Mouse (Mus musculus) left cerebral cortex, postnatal 4 days (tissue): ENCODE data around the gene Dgki. TPM values are rescaled to one million over a fixed set of nuclear protein-coding genes. Genes with fewer than 3 reads are reported as not detected.

ENCODE experiments used
- DNase-seq: peaks from one replicate; pipeline ENCODE4 v3.0.0-alpha.2; 2022
- intact Hi-C: fragments of 180-260 bp; cut with DNase I; formaldehyde crosslinking; loops from one replicate; pipeline ENCODE4 v1.15.1; 2025
- total RNA-seq, 2 experiments: library from RNA; stranded (reverse); gene quantifications; 2 replicates each; pipeline ENCODE4 v1.2.3; 2021

The Dgki gene
- total RNA-seq, 2 experiments from 2014 or later = 49.4 to 53.8 TPM

GRCm38 (mm10) chr6:37242769-37243121 is 57.2 kb downstream of the Dgki start:
- no peak for DNase-seq
- intact Hi-C loops = no loop called here

GRCm38 (mm10) chr6:37242100-37242768 is 57.8 kb downstream of the Dgki start:
- intact Hi-C loops = no loop called here
- no peak for DNase-seq

- intact Hi-C loops = no loop called here
- DNase-seq = no peak
Observed at GRCm38 (mm10) chr6:37241434-37241833, 58.5 kb downstream of the Dgki start.

DNA sequence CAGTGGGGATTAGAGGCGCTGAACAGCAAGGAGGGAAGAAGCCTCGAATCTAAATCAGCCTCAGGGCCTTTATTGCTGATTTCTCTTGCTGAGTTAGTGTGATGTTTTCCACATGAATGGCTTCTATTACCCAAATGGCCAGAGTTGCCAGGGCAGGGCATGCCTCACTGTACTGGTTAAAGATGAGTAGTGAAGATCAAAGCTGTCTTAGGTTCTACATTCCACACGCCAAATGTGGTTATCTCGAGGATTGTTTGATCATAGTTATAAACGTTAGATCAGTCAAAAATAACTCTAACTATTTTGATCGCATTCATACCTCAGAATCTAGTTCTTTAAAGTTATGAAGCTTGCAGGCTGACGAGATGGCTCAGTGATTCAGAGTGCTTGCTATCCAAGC is 59.8 kb downstream of the Dgki start:
- no peak for DNase-seq
- intact Hi-C loops = no loop called here

DNA sequence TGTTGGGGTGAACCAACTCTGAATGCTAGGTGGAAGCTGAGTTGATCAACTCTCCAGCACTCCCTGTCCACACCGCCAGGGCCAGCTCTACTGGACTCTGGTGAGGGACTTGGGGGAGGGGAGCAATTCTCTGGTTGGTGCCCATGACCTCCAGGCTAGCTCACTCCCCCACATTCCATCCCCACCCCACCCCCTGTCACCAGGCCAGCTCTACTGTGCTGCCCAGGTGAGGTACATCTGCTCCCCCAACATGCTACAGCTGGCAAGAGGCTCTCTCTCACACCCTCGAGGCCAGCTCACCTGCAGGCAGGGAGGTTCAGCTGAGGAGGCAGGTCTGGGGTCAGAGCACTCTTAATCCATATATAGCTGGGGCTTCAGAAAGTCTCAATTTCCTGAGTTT is 63.1 kb downstream of the Dgki start:
- intact Hi-C loops = no loop called here
- no peak for DNase-seq

- no peak for DNase-seq
- intact Hi-C loops = no loop called here
Observed at GRCm38 (mm10) chr6:37231148-37231547, 68.8 kb downstream of the Dgki start.

DNA sequence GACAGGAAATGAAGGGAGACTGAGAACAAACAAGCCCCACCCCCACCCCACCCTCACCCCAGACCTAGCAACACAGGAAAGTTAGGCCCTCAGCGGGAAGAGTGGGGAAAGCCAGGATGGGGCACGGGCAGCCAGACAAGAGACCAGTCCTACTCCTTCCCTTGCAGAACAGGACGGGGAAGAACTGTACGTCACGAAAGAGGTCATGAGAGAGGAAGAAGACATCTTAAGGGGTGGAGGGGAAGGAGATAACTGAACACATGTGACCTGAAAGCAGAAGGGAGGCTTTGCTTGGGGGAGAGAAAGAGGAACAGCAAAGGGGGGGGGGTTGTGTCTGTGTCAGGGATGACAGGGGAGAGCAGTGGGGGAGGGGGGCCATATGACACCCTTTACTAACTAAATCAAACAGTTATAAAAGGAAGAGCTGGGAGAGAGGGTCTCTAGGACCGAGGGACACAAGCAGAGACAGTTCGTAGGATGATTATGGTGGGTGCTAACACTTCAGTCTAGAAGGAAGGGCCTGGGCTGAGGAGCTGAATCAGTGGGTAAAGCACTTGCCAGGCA is 77.0 kb downstream of the Dgki start:
- intact Hi-C loops = no loop called here
- DNase-seq = no peak

- intact Hi-C loops = no loop called here
- DNase-seq = no peak
Observed at GRCm38 (mm10) chr6:37222016-37222415, 78.0 kb downstream of the Dgki start.

- no peak for DNase-seq
- intact Hi-C loops = no loop called here
Observed at GRCm38 (mm10) chr6:37219110-37219509, 80.9 kb downstream of the Dgki start.

DNA sequence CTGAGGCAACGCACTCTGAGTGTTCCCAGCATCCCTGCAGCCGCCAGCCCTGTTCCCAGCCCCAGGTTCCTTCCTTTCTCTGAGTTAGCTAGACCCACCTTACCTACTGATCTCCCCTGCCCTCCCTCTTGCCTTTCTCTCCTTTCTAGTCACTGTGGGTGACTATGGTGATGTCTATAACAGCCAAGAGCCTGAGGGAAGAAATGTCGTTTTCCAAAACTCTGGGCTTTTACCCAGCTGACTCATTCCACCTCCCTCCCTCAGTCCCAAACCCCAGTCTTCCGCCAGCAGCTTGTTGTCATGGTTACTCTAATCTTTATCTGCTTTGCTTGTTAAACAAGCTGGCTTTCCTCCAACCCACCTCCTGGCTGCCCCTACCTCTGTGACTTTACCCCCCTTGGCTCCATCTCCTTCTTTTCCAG is 83.6 kb downstream of the Dgki start:
- intact Hi-C loops = no loop called here
- peak; percentile 43 for DNase-seq

- intact Hi-C loops = loop anchor here (2.0 kb wide), 1 partner anchor 63 kb away; no protein-coding TSS in a partner anchor
- DNase-seq = no peak
Observed at GRCm38 (mm10) chr6:37215655-37216054, 84.3 kb downstream of the Dgki start.

GRCm38 (mm10) chr6:37212930-37213329 is 87.1 kb downstream of the Dgki start:
- intact Hi-C loops = no loop called here
- DNase-seq = no peak

DNA sequence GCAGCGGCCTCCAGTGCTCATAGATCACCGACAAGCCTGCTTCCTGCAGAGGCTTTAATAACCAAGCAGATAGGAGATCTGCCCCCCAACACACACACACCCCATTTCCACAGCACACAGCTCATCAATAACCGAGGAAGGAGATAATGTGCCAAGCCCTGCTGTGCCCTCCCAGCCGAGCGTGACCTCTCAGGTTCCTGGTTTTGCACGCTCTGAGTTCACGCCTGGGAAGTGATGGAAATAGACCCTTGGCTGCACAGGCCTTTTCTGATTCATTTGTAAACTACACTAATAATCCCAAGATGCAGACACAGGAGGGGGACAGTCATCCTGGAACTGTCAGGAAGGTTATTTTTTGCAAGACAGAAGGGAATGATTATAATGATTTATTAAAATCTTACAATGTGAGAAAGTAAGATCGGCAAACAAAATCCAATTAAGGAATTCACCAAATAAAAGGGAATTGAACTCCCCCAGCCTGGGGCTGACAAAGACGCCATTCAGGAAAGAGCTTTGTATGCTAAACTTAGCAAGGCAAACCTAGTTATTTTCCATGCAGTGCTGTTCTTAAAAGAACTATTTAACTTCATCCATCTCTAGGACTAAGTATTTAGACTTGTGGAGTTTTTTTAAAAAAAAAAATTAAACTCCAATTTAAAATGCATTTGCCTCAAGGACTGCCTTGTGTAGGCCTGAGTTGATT is 88.3 kb downstream of the Dgki start:
- intact Hi-C loops = no loop called here
- DNase-seq = peak; percentile 21

- DNase-seq = peak; percentile 91
- intact Hi-C loops = no loop called here
Observed at GRCm38 (mm10) chr6:37202901-37203300, 97.1 kb downstream of the Dgki start.

GRCm38 (mm10) chr6:37200840-37201239 is 99.1 kb downstream of the Dgki start:
- intact Hi-C loops = no loop called here
- DNase-seq = no peak

- intact Hi-C loops = no loop called here
- DNase-seq = no peak
Observed at GRCm38 (mm10) chr6:37199502-37199901, 100.5 kb downstream of the Dgki start.

DNA sequence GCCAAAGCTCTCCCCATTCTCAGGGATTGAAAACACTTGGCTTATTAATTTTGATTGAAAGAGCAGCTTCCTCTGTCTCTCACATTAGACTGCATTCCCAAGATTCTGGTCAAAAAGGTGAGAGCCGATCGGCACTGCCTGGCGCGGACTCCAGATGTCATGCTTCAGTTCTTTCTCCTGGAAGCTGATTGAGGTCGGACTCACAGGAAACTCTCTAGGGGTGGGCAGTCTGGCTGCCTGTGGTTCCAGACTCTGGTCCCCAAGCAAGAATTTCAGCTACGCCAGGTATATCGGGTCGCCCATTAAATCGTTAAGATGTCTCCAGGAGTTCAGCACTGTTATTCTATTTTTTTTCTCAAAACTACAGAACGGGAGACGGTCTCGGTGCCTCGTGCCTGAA is 102.2 kb downstream of the Dgki start:
- intact Hi-C loops = no loop called here
- DNase-seq = no peak

DNA sequence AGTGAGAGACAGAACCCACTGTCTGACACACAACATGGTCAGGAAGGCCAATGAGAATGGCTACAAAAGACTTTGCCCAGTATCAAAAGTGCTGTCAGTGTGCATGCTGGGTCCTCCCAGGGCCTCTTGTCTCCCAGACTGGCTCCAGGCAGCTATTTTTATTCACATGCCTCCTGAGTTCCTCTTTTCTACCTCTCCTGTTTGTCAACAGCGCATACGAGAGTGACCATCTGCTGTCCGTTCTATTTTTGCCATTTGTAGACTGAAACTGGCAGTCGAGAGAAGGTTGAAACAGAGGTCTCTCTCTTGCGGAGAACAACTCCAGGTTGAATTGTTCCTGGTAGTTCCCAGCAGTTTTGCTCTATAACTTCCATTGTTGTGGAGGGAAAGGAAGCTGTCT is 103.1 kb downstream of the Dgki start:
- DNase-seq = no peak
- intact Hi-C loops = no loop called here

- intact Hi-C loops = no loop called here
- no peak for DNase-seq
Observed at GRCm38 (mm10) chr6:37195766-37196165, 104.2 kb downstream of the Dgki start.

- intact Hi-C loops = no loop called here
Observed at GRCm38 (mm10) chr6:37181961-37182360, 118.0 kb downstream of the Dgki start.

GRCm38 (mm10) chr6:37171149-37171832 is 128.7 kb downstream of the Dgki start:
- no peak for DNase-seq
- intact Hi-C loops = no loop called here

More at GRCm38 (mm10) chr6:37181961-37182360, 118.0 kb downstream of the Dgki start:
- no peak for DNase-seq

DNA sequence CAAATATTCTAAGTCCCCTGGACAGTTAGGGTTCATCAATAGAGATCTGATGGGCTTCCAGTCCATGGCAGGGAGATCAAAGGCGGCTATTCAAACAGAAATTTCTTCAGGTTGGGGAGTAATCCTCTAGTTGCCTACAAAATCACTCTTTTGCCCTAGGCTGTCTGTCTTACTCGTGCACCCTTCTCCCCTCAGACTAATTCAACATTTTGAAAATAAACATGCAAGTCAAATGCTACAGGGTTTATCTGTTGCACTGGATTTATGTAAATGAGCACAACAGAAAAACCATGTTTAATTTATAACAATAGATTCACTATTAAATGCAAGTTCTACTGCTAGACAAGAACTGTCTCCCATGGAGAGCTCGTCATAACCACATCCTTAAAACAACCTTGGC is 141.1 kb downstream of the Dgki start:
- intact Hi-C loops = no loop called here
- DNase-seq = no peak
